Mouse (Mus musculus): ENCODE data around the gene Igfbpl1.

Igfbpl1 gene

GRCm38 (mm10) chr4:45822781-45823575, 3.7 kb downstream of the Igfbpl1 start:
- no peak for DNase-seq (ENCODE audit: low spot score)

GRCm38 (mm10) chr4:45821995-45822394, 4.7 kb downstream of the Igfbpl1 start:
- no peak for DNase-seq (ENCODE audit: low spot score)

- peak; percentile 66 for DNase-seq (ENCODE audit: low spot score)
These were observed 6.5 kb downstream of the Igfbpl1 start for GRCm38 (mm10) chr4:45820074-45820830.

GRCm38 (mm10) chr4:45819208-45819931, 7.4 kb downstream of the Igfbpl1 start:
- no peak for DNase-seq (ENCODE audit: low spot score)

- DNase-seq (ENCODE audit: low spot score), result no peak
These were observed 7.9 kb downstream of the Igfbpl1 start for GRCm38 (mm10) chr4:45818814-45819207.

GRCm38 (mm10) chr4:45815542-45815941, 11.2 kb downstream of the Igfbpl1 start:
- peak; percentile 45 for DNase-seq (ENCODE audit: low spot score)

GRCm38 (mm10) chr4:45811250-45811649, 15.5 kb downstream of the Igfbpl1 start:
- DNase-seq (ENCODE audit: low spot score), result no peak

- DNase-seq (ENCODE audit: low spot score), result no peak
These were observed 18.7 kb downstream of the Igfbpl1 start for GRCm38 (mm10) chr4:45808034-45808433.

GRCm38 (mm10) chr4:45802900-45803299, 23.8 kb downstream of the Igfbpl1 start:
- no peak for DNase-seq (ENCODE audit: low spot score)

- DNase-seq (ENCODE audit: low spot score), result no peak
These were observed 26.7 kb downstream of the Igfbpl1 start for GRCm38 (mm10) chr4:45799956-45800537.

- peak; percentile 67 for DNase-seq (ENCODE audit: low spot score)
These were observed 27.8 kb downstream of the Igfbpl1 start, which contains the start of gene Aldh1b1 for GRCm38 (mm10) chr4:45798964-45799363. TSS of gene Aldh1b1 (plus strand) at chr4:45799022.

- no peak for DNase-seq (ENCODE audit: low spot score)
These were observed 30.0 kb downstream of the Igfbpl1 start for GRCm38 (mm10) chr4:45796760-45797159.

- no peak for DNase-seq (ENCODE audit: low spot score)
These were observed 31.4 kb downstream of the Igfbpl1 start for GRCm38 (mm10) chr4:45795191-45795811.

GRCm38 (mm10) chr4:45790018-45790417, 36.7 kb downstream of the Igfbpl1 start:
- DNase-seq (ENCODE audit: low spot score), result no peak

GRCm38 (mm10) chr4:45789263-45789958, 37.3 kb downstream of the Igfbpl1 start:
- DNase-seq (ENCODE audit: low spot score), result no peak

GRCm38 (mm10) chr4:45788446-45789081, 38.2 kb downstream of the Igfbpl1 start:
- DNase-seq (ENCODE audit: low spot score), result no peak

- DNase-seq (ENCODE audit: low spot score), result no peak
These were observed 40.0 kb downstream of the Igfbpl1 start for GRCm38 (mm10) chr4:45786674-45787073.

GRCm38 (mm10) chr4:45785959-45786358, 40.8 kb downstream of the Igfbpl1 start:
- no peak for DNase-seq (ENCODE audit: low spot score)

- no peak for DNase-seq (ENCODE audit: low spot score)
These were observed 43.1 kb downstream of the Igfbpl1 start for GRCm38 (mm10) chr4:45783671-45784070.

- no peak for DNase-seq (ENCODE audit: low spot score)
These were observed 55.1 kb downstream of the Igfbpl1 start for GRCm38 (mm10) chr4:45771619-45772018.

GRCm38 (mm10) chr4:45771173-45771572, 55.5 kb downstream of the Igfbpl1 start:
- no peak for DNase-seq (ENCODE audit: low spot score)

Data from urinary bladder, postnatal 25 days (tissue).